Mouse (Mus musculus) hindbrain, embryonic 12.5 days (tissue): ENCODE data around the gene Rere. TPM values are rescaled to one million over a fixed set of nuclear protein-coding genes. Genes with fewer than 3 reads are reported as not detected.

ENCODE experiments used
- ATAC-seq: fragments of 200-750 bp; cut with Nextera tagmentation; 2 replicates; pipeline ENCODE4 v1.8.0; 2017; ENCODE audit warnings: moderate TSS enrichment; ENCODE audit not compliant: low FRiP score
- H3K27ac ChIP-seq: fragments of 300-500 bp; sonication (generic); 2 replicates; pipeline ENCODE4 v1.5.1; 2016; ENCODE audit warnings: mild to moderate bottlenecking
- H3K27me3 ChIP-seq: fragments of 300-500 bp; sonication (generic); 2 replicates; pipeline ENCODE4 v1.6.1; 2016; ENCODE audit warnings: mild to moderate bottlenecking
- H3K36me3 ChIP-seq: fragments of 300-500 bp; sonication (generic); 2 replicates; pipeline ENCODE4 v1.6.1; 2016; ENCODE audit warnings: mild to moderate bottlenecking
- H3K4me1 ChIP-seq: fragments of 300-500 bp; sonication (generic); 2 replicates; pipeline ENCODE4 v1.6.1; 2016
- H3K4me2 ChIP-seq: fragments of 300-500 bp; sonication (generic); replicated peaks from 2 replicates; pipeline ENCODE4 v1.6.1; 2016; ENCODE audit warnings: mild to moderate bottlenecking
- H3K4me3 ChIP-seq: fragments of 300-500 bp; sonication (generic); 2 replicates; pipeline ENCODE4 v1.5.1; 2016; ENCODE audit warnings: mild to moderate bottlenecking
- H3K9ac ChIP-seq: fragments of 300-500 bp; sonication (generic); 2 replicates; pipeline ENCODE4 v1.6.1; 2016; ENCODE audit warnings: mild to moderate bottlenecking, moderate library complexity
- H3K9me3 ChIP-seq: fragments of 300-500 bp; sonication (generic); replicated peaks from 2 replicates; pipeline ENCODE4 v1.6.1; 2016; ENCODE audit warnings: mild to moderate bottlenecking
- WGBS: fragments of 180-500 bp; shearing (Covaris S2); methylation state at CpG from one replicate; pipeline ENCODE4 v1.1.7; 2016; 5-methylcytosine and 5-hydroxymethylcytosine counted together
- polyA plus RNA-seq: library from polyadenylated mRNA; unstranded; fragments of >200 nt; fragmentation: Nextera tagmentation; extraction: Ambion mirVana; gene quantifications from 2 replicates; pipeline ENCODE4 v1.2.1, GENCODE M21; 2016

The Rere gene
- polyA plus RNA-seq, 1 experiment from 2014 or later: 60.5 TPM

DNA sequence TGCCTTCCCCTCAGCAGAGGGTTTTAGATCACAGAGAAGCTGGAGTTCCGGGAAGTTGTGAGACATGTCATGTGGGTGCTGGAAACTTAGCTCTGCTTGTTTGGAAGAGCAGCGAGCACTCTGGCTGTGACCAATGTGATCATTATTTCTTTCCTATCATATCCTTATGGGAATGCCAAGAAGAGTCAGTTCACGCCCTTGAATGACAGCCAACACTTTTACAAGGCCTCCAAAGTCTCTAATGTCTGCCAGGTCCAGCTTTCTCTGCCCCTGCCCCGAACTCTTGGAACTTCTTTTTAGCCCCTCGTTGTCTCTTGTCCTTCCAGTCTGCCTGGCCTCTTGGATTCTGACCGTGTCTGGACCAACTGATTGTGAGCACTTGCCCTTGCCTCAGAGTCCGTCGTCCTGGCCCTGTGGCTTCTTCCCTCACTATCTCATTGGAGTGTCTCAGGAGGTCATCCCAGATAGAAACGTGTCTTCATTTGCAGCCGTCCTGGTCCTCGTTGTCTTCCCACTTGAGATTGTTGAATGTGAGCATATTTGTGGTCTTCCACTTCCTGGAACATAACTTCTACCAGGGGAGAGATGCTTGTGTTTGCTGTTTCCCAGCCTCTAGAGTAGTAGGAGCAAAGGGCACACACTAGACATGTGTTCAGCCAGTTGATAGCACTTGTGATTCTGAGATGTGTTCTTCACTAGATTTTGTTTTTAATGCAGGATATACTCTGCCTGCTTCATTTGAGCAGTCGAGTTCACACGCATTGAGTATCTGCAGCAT is 120.6 kb downstream of the Rere start:
- Histone ChIP-seq H3K4me2 (no peak overlapping the region), H3K27ac (peak overlapping the region; percentile 36; the same call in 1 of the 2 replicates), H3K4me1 (peaks cover 70% of the 10 kb centered on the region), H3K9me3 (no peaks in the 10 kb centered on the region), H3K36me3 (peaks cover 6% of the 10 kb centered on the region; the same call in 1 of the 2 replicates), H3K27me3 (no peaks in the 10 kb centered on the region), H3K4me3 (no peak overlapping the region), H3K9ac (no peak overlapping the region)
- WGBS: 82% methylated on average over 13 of the region's 13 CpGs
- no peak for ATAC-seq

DNA sequence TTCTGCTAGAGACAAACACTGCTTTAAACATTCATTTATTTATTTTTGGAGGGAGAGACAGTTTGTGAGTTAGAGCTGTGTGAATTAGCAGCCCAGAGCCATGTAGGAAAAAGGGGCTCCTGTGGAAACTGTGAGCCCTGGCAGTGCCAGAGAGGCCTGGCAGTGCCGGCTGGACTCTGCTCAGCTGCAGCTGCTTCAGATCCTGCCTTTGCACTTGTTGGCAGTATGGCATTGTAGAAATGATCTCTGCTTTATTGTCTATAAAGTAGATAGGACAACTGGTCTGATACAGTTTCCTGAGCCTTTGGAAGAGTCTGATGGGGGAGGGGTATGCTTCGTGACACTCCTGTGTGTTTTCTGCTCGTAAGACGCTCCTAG is 121.2 kb downstream of the Rere start:
- Histone ChIP-seq H3K9me3 (no peaks in the 10 kb centered on the region), H3K4me1 (peaks cover 64% of the 10 kb centered on the region), H3K36me3 (peaks cover 6% of the 10 kb centered on the region; the same call in 1 of the 2 replicates), H3K9ac (no peak overlapping the region), H3K27me3 (no peaks in the 10 kb centered on the region), H3K27ac (peak overlapping the region; percentile 36; the same call in 1 of the 2 replicates), H3K4me2 (no peak overlapping the region), H3K4me3 (no peak overlapping the region)
- 71% methylated on average over 4 of the region's 4 CpGs for WGBS
- no peak for ATAC-seq

GRCm38 (mm10) chr4:150403941-150404340 is 122.5 kb downstream of the Rere start:
- Histone ChIP-seq H3K27me3 (no peaks in the 10 kb centered on the region), H3K4me2 (no peak overlapping the region), H3K4me3 (no peak overlapping the region), H3K36me3 (peaks cover 11% of the 10 kb centered on the region), H3K9me3 (no peaks in the 10 kb centered on the region), H3K9ac (no peak overlapping the region), H3K27ac (peak overlapping the region; percentile 49; the same call in 1 of the 2 replicates), H3K4me1 (peaks cover 51% of the 10 kb centered on the region)
- ATAC-seq: no peak
- 51% methylated on average over 11 of the region's 11 CpGs for WGBS

DNA sequence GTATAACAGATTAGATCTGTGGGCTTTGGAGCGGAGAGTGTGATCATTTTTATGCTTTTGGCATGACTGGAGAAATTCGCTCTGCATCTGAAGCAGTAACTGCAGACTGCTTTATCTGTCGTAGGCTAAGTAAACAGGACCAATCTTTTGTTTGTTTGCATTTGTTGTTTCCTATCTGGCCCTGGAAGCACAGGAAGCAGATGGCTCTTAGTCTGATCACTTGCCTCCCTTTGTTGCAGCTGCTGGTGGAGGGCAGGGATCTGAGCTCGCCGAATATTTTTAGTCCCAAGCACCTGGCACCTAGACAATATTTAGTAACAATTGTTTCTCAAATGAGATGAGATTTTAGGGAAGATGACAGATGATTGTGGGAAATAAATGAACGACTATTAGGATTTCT is 123.1 kb downstream of the Rere start:
- Histone ChIP-seq H3K9ac (no peak overlapping the region), H3K27me3 (no peaks in the 10 kb centered on the region), H3K9me3 (no peaks in the 10 kb centered on the region), H3K27ac (peak overlapping the region; percentile 49), H3K4me3 (no peak overlapping the region), H3K36me3 (peaks cover 11% of the 10 kb centered on the region), H3K4me1 (peaks cover 47% of the 10 kb centered on the region), H3K4me2 (no peak overlapping the region)
- ATAC-seq: no peak
- 36% methylated on average over 6 of the region's 6 CpGs for WGBS

DNA sequence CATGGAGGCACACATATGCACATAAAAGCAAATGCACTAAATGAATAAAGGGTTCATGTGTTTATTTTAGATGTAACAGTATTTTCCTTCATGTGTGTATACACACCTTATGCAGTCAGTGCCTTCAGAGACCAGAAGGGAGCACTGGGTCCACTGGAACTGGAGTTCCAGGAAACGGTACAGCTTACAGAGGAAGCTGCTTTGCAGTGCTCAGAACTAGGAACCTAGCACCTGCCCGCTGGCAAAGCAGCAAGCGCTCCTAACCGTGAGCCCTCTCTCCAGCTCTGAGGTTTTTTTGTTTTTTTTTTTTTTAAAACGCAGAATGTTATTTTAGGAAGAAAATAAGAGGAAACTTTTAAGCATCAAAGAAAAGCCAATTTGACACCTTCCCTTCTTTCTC is 124.3 kb downstream of the Rere start:
- WGBS: 68% methylated on average over 5 of the region's 5 CpGs
- Histone ChIP-seq H3K27me3 (no peaks in the 10 kb centered on the region), H3K4me3 (no peak overlapping the region), H3K9ac (no peak overlapping the region), H3K27ac (no peak overlapping the region), H3K4me1 (peaks cover 43% of the 10 kb centered on the region), H3K4me2 (no peak overlapping the region), H3K9me3 (no peaks in the 10 kb centered on the region), H3K36me3 (peaks cover 15% of the 10 kb centered on the region)
- ATAC-seq: no peak

GRCm38 (mm10) chr4:150406320-150406719 is 124.9 kb downstream of the Rere start:
- peaks cover 40% of the 10 kb centered on the region for H3K4me1 ChIP-seq

DNA sequence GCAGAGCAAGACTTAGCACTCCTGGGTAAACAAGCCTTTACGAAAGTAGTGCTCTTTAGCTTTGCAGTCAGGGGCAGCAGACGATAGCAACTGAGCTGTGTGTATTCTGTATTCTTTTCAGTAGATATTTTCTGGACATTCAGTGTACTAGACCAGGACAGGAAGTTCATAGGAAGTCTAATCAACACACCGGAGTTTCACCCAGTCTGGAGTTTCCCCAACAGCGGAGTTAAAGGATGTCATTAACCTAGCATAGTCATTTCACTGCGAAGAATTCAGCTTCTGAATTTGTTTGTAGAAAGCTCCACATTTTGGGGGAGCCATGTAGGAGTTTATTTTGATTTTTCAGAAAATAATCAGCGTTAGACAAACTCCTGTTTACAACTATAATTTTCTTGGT is 125.4 kb downstream of the Rere start:
- no peaks in the 10 kb centered on the region for H3K27me3 ChIP-seq
- H3K4me3 ChIP-seq: no peak overlapping the region
- H3K9me3 ChIP-seq: no peaks in the 10 kb centered on the region
- H3K4me2 ChIP-seq: no peak overlapping the region
- no peak for ATAC-seq
- no peak overlapping the region for H3K9ac ChIP-seq
- H3K27ac ChIP-seq: no peak overlapping the region
- peaks cover 15% of the 10 kb centered on the region for H3K36me3 ChIP-seq
- peaks cover 37% of the 10 kb centered on the region for H3K4me1 ChIP-seq
- 93% methylated on average over 6 of the region's 6 CpGs for WGBS

More at GRCm38 (mm10) chr4:150406320-150406719, 124.9 kb downstream of the Rere start:
- Histone ChIP-seq H3K9me3 (no peaks in the 10 kb centered on the region), H3K4me3 (no peak overlapping the region), H3K9ac (no peak overlapping the region), H3K27ac (no peak overlapping the region), H3K4me2 (no peak overlapping the region), H3K27me3 (no peaks in the 10 kb centered on the region), H3K36me3 (peaks cover 15% of the 10 kb centered on the region)
- ATAC-seq: no peak
- WGBS: 53% methylated on average over 21 of the region's 21 CpGs

DNA sequence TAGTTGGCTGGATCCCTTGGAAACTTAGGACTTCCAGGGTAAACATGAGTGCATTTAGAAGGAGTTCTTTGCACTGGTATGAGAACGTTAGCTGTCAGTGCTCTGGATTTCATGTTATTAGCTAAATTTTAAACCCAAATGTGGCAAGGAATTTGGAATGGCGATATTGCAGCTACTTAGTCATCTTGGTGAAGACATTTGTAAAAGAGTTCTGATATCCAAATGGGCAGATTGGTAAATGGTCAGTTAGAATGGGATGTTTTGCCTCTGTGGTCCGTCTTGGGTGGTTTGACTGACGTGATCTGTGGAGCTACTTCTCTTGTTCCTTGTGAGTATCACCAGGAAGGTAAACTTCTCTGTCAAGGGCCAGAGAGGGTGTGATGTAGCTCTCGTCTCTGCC is 132.8 kb downstream of the Rere start:
- ATAC-seq: no peak
- WGBS: 79% methylated on average over 5 of the region's 5 CpGs
- H3K4me1 ChIP-seq: peaks cover 14% of the 10 kb centered on the region; the same call in 1 of the 2 replicates

DNA sequence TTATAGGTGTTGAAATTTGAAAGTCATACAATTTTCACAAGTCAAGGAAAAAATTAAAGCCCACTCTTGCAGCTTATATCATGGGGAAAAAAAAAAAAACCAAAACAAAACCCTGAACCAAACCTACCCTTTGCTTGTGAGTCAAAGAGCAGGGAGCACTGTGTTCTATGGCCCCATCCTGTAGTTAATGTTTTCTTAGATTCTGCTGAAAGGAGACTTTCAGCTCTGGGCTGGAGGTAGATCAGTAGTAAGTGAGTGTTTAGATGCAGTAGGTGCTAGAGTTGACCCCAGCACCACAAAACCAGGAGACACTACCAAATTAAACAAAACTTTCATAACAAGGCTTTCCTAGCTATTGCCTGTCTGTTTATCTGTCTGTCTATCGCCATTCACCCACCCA is 133.3 kb downstream of the Rere start:
- Histone ChIP-seq H3K4me1 (peaks cover 17% of the 10 kb centered on the region; the same call in 1 of the 2 replicates), H3K9ac (no peak overlapping the region), H3K36me3 (peaks cover 9% of the 10 kb centered on the region), H3K27ac (no peak overlapping the region), H3K4me2 (no peak overlapping the region), H3K4me3 (no peak overlapping the region), H3K27me3 (no peaks in the 10 kb centered on the region), H3K9me3 (no peaks in the 10 kb centered on the region)
- WGBS: 97% methylated on average over 1 of the region's 1 CpGs
- ATAC-seq: no peak

More for the DNA sequence above, 132.8 kb downstream of the Rere start:
- H3K27me3 ChIP-seq: no peaks in the 10 kb centered on the region
- no peak overlapping the region for H3K4me3 ChIP-seq
- no peak overlapping the region for H3K9ac ChIP-seq
- no peak overlapping the region for H3K27ac ChIP-seq
- no peak overlapping the region for H3K4me2 ChIP-seq
- H3K36me3 ChIP-seq: peaks cover 9% of the 10 kb centered on the region
- H3K9me3 ChIP-seq: no peaks in the 10 kb centered on the region

DNA sequence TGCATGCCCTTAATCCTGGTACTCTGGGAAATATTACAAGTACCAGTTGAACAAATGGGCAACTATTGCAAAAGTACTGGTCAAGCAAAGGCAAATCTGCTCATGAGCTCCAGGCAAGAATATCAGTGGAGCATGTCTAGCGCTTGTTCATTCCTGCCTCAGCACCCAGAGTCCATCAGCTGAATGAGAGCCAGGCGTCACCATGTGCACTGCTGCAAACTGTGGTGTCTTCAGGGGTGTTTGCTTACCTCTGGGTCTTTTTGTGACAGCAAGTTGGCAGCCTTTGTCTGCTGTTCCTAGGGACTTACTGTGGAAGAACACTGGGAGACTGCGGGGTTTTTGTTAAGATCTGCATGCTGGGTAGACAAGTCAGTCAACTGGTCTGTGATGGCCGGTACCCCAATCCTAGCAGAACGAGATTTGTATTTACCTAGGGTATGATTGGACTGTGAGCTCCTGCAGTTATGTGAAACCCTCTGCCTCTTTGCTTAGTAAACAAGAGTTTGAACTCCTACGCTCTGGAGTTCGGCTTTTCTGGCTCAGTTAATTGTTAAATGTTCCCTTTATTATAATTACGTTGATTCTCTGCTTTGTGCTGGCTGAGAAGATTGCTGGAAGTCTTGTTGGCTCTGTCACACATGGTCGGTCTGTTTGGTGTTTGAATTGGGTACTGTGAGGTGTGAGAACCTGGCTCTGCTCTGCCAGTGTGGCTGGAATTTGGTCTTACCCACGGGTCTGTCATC is 134.0 kb downstream of the Rere start:
- WGBS: 72% methylated on average over 10 of the region's 10 CpGs
- Histone ChIP-seq H3K36me3 (peaks cover 9% of the 10 kb centered on the region), H3K27me3 (no peaks in the 10 kb centered on the region), H3K4me2 (no peak overlapping the region), H3K27ac (0 out of 2 replicates have a peak overlapping the region, but pooled peaks have one; percentile 5), H3K9ac (no peak overlapping the region), H3K9me3 (no peaks in the 10 kb centered on the region), H3K4me1 (peaks cover 19% of the 10 kb centered on the region), H3K4me3 (no peak overlapping the region)
- no peak for ATAC-seq

GRCm38 (mm10) chr4:150420576-150421263 is 139.3 kb downstream of the Rere start:
- H3K9me3 ChIP-seq: no peaks in the 10 kb centered on the region
- no peak overlapping the region for H3K4me3 ChIP-seq
- peaks cover 22% of the 10 kb centered on the region for H3K4me1 ChIP-seq
- H3K4me2 ChIP-seq: no peak overlapping the region
- 0 out of 2 replicates have a peak overlapping the region, but pooled peaks have one; percentile 30 for H3K27ac ChIP-seq
- no peaks in the 10 kb centered on the region for H3K27me3 ChIP-seq
- H3K36me3 ChIP-seq: no peaks in the 10 kb centered on the region
- WGBS: 80% methylated on average over 10 of the region's 10 CpGs
- no peak for ATAC-seq
- no peak overlapping the region for H3K9ac ChIP-seq
